Mouse (Mus musculus): ENCODE data around the gene Zfp369. TPM values are rescaled to one million over a fixed set of nuclear protein-coding genes. Genes with fewer than 3 reads are reported as not detected.
A peak's percentile ranks its signal among the peaks of the same experiment; 100 is the strongest.

The Zfp369 gene
- 16.4 and 18.0 TPM in 2 replicates for polyA plus RNA-seq (2015; fragmentation: Nextera tagmentation; extraction: Ambion mirVana)

DNA sequence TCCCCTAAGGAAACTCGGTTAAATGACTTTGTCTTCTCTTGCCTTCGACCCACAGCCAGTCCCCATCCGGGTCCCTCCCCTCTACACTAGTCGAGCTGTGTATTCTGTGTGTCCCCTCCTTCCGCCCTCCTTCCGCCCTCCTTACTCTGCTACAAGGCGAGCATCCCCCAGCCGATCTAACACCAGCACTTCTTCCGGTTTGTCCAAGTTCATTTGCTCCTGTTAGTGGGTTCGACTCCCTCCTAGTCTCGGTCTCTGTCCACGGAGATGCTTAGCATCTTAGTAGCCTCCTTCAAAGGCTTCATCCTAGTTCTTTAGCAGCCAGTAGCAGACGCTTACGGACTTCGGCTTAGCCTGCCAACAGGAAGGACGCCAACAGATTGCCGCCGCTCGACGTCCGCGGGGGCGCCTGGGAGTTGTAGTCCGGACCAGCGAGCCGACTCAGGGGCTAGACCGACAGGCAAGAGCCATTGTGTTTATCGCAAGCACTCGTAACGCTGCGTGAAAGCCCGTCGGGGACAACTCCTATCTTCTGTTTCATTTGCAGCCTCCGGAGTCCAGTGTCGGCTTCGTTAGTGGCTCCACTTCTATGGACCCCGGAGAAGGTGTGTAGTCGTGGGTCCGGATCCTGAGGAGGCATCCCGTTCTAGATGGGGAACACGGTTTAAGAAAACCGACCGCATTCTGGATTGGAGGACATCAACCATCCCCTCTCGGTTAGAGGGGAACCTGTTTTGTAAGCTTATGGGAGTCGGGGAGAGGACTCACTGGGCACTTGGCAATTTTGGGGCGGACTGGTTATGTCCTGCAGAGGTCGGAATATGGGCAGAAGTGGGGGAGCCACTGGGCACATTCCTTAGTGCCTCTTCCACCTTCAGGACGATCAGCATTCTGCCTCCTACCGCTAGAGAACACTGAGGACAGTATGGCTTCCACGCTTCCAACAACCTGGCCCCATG, at the start of gene Zfp369:
Gene Zfp369 (plus strand): TSS at position 432 of the 959 bp plus-strand sequence.
- peak within 1 kb of the TSS; percentile 77 for H3K9ac ChIP-seq
- ATAC-seq (ENCODE audit: insufficient number of reproducible peaks, insufficient read depth, low FRiP score, low TSS enrichment, low read depth) = peak; percentile 99
- peak within 1 kb of the TSS; percentile 80 for H3K27ac ChIP-seq
- H3K4me2 ChIP-seq = peak within 1 kb of the TSS; percentile 63
- WGBS = under 1% methylated on average over 50 of the region's 50 CpGs
- H3K27me3 ChIP-seq = no peaks in the 10 kb centered on the region
- peaks cover 51% of the 10 kb centered on the region for H3K36me3 ChIP-seq
- H3K4me3 ChIP-seq = peak within 1 kb of the TSS; percentile 65
- peaks cover 28% of the 10 kb centered on the region for H3K9me3 ChIP-seq
- H3K4me1 ChIP-seq = no peaks in the 10 kb centered on the region

DNA sequence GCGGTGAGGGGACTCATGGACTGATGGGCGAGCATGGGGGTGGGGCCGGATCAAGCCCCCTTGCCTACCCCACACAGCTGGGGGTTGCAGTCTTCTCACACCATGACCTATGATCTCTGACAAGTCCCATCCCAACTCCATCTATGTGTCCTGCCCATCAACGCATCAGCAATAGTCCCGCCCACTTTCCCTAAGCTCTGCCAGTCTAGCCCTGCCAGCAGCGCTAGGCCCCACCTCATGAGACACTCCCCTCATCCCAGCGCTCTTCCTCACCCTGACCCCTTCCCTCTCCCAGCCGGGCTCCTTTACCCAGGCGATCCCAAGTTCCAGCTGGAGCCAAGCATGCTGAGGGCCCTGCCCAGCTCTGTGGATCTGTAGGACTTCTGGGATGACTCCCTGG, 41.4 kb upstream of the Zfp369 start:
- no peak overlapping the region for H3K4me2 ChIP-seq
- no peak overlapping the region for H3K4me3 ChIP-seq
- ATAC-seq (ENCODE audit: insufficient number of reproducible peaks, insufficient read depth, low FRiP score, low TSS enrichment, low read depth) = no peak
- WGBS = 74% methylated on average over 9 of the region's 9 CpGs
- peaks cover 10% of the 10 kb centered on the region for H3K9me3 ChIP-seq
- no peak overlapping the region for H3K9ac ChIP-seq
- H3K27ac ChIP-seq = no peak overlapping the region
- no peaks in the 10 kb centered on the region for H3K36me3 ChIP-seq
- peaks cover 9% of the 10 kb centered on the region for H3K4me1 ChIP-seq
- no peaks in the 10 kb centered on the region for H3K27me3 ChIP-seq

DNA sequence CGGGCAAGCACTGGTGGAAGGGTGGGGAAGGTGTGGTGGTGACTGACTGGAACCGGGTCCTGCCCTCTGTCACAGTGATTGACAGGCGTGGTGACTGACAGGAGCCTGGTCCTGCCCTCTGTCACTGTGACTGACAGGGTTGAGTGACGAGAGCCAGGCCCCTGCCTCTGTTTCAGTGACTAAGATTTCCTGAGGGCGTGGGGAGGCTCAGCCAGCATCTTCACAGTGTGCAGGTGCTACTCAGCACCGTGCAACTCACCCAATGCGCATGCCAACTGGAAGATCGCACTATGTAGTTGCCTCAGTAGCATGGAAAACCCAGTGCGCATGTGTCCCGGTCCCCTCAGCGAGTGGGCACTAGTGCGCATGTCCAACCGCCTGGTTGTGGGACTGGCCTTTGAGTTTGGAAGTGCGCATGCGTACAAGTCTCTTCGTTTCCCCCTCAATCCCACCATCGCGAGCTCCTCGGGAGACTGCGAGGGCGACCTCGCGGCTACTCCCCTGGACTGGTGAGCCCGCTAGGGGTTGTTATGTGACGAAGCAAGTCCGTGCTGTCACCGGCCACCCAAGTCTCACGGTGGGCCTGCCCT, 38.0 kb upstream of the Zfp369 start:
- peak; percentile 91 for ATAC-seq (ENCODE audit: insufficient number of reproducible peaks, insufficient read depth, low FRiP score, low TSS enrichment, low read depth)
- peak overlapping the region; percentile 80 for H3K9ac ChIP-seq
- peaks cover 8% of the 10 kb centered on the region for H3K36me3 ChIP-seq
- peak overlapping the region; percentile 95 for H3K27ac ChIP-seq
- 1% methylated on average over 28 of the region's 28 CpGs for WGBS
- H3K4me1 ChIP-seq = peaks cover 12% of the 10 kb centered on the region
- H3K27me3 ChIP-seq = no peaks in the 10 kb centered on the region
- H3K9me3 ChIP-seq = peaks cover 26% of the 10 kb centered on the region
- peak overlapping the region; percentile 80 for H3K4me3 ChIP-seq
- H3K4me2 ChIP-seq = peak overlapping the region; percentile 96

DNA sequence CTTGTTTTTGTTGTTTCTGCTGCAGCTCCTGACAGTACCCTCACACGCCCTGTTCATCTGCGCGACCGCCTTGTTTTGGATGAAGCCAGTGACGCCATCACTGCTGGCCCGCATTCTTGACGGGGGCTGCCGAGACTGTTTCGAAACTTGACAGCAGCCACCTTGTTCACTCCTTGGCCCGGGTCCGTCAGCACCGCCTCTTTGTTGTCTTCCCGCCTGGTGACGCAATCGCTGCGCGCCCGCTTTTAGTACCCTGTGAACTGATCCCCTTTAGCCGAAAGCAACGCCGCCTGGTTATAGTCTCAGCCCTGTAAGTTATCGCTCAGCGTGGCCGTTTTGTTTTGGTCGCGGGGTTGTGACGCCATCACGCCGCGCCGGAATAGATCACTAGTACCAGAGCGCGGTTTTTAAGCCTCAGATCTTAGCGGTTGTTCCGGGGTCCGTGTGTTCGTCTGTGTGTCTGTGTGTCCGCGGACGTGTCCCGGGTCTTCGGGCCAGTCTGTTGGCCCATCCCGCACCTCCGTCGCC, 37.5 kb upstream of the Zfp369 start:
- ATAC-seq (ENCODE audit: insufficient number of reproducible peaks, insufficient read depth, low FRiP score, low TSS enrichment, low read depth) = peak; percentile 83

DNA sequence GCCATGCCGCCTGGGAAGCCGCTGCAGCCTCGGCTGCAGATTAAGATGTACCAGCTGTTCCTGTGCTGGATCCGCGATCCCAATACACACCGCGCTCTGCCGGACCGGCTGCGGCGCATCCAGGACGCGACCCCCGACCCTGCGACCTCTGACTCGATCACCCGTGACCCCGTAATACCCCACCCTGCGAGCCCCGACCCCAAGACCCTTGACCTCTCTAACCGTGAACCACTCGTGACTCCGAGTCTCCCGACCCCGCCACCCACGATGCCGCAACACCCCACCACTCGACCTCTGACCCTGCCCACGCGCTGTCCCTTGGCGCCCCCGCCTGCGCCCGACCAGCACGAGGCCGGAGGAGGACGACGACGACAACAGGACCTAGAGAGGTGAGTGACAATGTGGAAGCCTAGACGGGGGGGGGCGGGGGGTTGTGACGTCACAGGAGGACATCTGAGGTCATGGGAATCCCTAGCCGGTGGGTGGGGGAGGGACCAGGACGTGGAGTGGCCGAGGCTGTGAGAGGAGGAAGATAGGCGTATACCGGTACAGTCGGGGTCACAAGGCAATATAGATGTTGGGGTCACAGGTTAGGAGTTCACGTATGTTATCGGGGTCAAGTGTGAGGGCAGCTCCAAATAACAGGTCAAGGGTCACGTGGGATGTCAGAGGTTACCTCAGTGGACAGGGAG, 36.8 kb upstream of the Zfp369 start:
- no peaks in the 10 kb centered on the region for H3K27me3 ChIP-seq
- 3% methylated on average over 50 of the region's 51 CpGs for WGBS
- peak overlapping the region; percentile 96 for H3K4me2 ChIP-seq
- H3K4me3 ChIP-seq = peak overlapping the region; percentile 80
- H3K9me3 ChIP-seq = peaks cover 33% of the 10 kb centered on the region
- peaks cover 12% of the 10 kb centered on the region for H3K4me1 ChIP-seq
- H3K27ac ChIP-seq = peak overlapping the region; percentile 95
- peaks cover 15% of the 10 kb centered on the region for H3K36me3 ChIP-seq
- H3K9ac ChIP-seq = peak overlapping the region; percentile 80
- 0 out of 2 replicates have a peak, but pooled peaks have one; percentile 4 for ATAC-seq (ENCODE audit: insufficient number of reproducible peaks, insufficient read depth, low FRiP score, low TSS enrichment, low read depth)

More for the DNA sequence above, 37.5 kb upstream of the Zfp369 start:
- peaks cover 13% of the 10 kb centered on the region for H3K36me3 ChIP-seq
- peak overlapping the region; percentile 96 for H3K4me2 ChIP-seq
- WGBS = under 1% methylated on average over 45 of the region's 45 CpGs
- peak overlapping the region; percentile 95 for H3K27ac ChIP-seq
- peak overlapping the region; percentile 80 for H3K4me3 ChIP-seq
- H3K4me1 ChIP-seq = peaks cover 12% of the 10 kb centered on the region
- H3K27me3 ChIP-seq = no peaks in the 10 kb centered on the region
- H3K9ac ChIP-seq = peak overlapping the region; percentile 80
- peaks cover 31% of the 10 kb centered on the region for H3K9me3 ChIP-seq

DNA sequence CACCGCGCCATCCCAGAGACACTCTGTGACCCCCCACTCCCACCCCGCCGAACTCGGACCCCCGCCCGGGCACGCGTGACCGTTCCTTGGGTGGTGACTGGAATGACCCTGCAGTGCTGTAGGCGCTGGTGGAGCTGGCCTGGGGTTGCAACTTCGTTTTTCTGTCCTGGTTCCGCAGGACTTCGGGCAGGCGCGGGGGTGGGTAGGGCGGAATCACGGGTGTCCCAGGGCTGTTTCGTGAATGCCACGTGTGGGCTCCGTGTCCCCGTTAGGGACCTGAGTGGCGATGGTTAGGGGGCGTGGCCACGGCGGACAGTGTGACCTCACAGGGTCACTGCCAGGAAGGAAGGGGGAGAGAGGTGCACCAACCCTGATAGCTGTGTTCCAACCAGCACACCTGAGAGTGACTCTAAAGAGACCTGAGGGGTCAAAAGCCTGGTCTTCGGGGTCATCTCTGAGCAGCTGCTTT, 36.3 kb upstream of the Zfp369 start:
- WGBS = 38% methylated on average over 27 of the region's 27 CpGs
- ATAC-seq (ENCODE audit: insufficient number of reproducible peaks, insufficient read depth, low FRiP score, low TSS enrichment, low read depth) = no peak
- H3K36me3 ChIP-seq = peaks cover 16% of the 10 kb centered on the region

DNA sequence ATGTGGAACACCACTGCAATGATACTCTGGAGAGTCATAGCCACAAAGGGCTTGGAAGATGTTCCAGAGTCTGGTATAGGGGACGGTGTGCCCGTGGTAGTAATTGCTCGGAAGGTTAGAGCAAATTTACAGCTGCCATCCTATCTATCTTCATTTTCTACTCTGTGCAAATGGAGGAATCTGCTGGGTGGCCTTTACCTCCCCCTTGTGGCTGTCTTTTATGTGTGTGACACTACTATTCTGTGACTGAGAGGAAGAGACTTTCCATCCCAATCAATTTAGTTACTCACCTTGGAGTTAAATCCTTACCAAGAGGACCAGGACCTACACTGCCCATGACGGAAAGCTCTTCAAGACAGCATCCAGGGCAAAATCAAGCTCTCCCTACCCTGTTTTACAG, 35.3 kb upstream of the Zfp369 start:
- Histone ChIP-seq H3K36me3 (peaks cover 24% of the 10 kb centered on the region), H3K9me3 (peaks cover 36% of the 10 kb centered on the region), H3K9ac (no peak overlapping the region), H3K4me2 (no peak overlapping the region), H3K27ac (no peak overlapping the region), H3K4me3 (no peak overlapping the region), H3K27me3 (no peaks in the 10 kb centered on the region), H3K4me1 (peaks cover 12% of the 10 kb centered on the region)
- WGBS = 93% methylated on average over 4 of the region's 4 CpGs
- no peak for ATAC-seq (ENCODE audit: insufficient number of reproducible peaks, insufficient read depth, low FRiP score, low TSS enrichment, low read depth)

More for the DNA sequence above, 36.3 kb upstream of the Zfp369 start:
- peak overlapping the region; percentile 96 for H3K4me2 ChIP-seq
- peak overlapping the region; percentile 80 for H3K9ac ChIP-seq
- no peak overlapping the region for H3K27ac ChIP-seq
- H3K27me3 ChIP-seq = no peaks in the 10 kb centered on the region
- peaks cover 32% of the 10 kb centered on the region for H3K9me3 ChIP-seq
- H3K4me1 ChIP-seq = peaks cover 12% of the 10 kb centered on the region
- H3K4me3 ChIP-seq = peak overlapping the region; percentile 80

DNA sequence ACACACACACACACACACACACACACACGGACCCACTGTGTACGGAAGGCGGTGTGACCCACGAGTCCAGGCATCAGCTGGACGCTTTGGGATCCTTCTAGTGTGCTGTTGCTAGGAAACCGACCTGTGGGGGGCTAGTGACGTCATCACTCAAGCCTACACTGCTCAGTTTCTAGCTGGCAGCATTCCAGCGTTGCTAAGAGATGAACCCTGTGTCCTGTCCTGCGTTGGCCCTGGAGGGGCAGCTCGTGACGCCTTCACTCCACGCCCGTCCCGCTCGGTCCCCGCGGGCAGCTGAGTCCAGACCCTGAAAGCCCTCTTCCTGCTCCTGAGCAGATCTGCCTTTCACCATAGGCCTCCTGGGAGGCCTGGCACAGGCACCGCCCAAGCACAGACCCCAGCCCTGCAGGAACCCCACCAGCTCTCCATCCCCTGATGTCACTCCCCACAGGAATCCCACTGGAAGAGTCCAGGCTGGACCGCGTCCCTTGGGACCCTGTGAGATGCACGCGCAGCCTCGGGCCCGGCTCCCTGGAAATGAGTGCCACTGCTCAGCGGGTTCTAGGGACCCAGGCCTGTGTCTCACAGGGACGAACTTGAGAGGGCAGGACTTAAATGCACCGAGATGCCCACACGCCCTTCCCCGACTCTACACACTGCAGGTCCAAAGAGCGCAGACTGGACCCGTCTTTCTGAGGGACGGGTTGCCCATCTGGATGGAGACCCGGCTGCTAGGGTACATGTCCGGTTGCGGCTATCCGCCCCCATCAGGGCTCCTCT, 20.2 kb upstream of the Zfp369 start:
- H3K4me2 ChIP-seq = peak overlapping the region; percentile 38
- WGBS = 33% methylated on average over 36 of the region's 36 CpGs

DNA sequence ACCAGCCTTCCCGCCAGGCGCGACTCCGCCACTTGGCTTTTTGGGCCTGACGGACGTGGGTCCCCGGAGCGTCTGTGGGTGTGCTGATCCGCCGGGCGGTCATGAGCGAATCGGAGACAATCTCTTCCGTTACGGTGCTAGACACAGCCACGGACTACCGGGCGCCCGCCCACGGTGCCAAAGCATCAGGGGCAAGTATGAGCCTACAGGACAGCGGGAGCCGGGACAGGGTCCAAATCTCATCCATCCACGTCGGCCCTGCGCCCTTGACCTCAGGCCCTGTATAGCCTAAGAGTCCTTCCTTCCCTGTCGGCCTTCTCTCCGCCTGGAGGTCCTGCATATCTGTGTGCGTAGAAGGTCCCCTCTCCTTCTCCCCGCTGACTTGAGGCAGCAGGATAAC, 19.4 kb upstream of the Zfp369 start, which contains the start of gene Gm10775:
Gene Gm10775 (plus strand): TSS at position 301 of the 400 bp plus-strand sequence.
- WGBS = 42% methylated on average over 27 of the region's 29 CpGs
- ATAC-seq (ENCODE audit: insufficient number of reproducible peaks, insufficient read depth, low FRiP score, low TSS enrichment, low read depth) = no peak

More for the DNA sequence above, 20.2 kb upstream of the Zfp369 start:
- Histone ChIP-seq H3K27ac (no peak overlapping the region), H3K9me3 (peaks cover 62% of the 10 kb centered on the region), H3K4me1 (no peaks in the 10 kb centered on the region), H3K4me3 (peak overlapping the region; percentile 9; the same call in 1 of the 2 replicates), H3K27me3 (peaks cover 14% of the 10 kb centered on the region), H3K36me3 (peaks cover 47% of the 10 kb centered on the region), H3K9ac (no peak overlapping the region)
- ATAC-seq (ENCODE audit: insufficient number of reproducible peaks, insufficient read depth, low FRiP score, low TSS enrichment, low read depth) = peak; percentile 41; the same call in 1 of the 2 replicates

DNA sequence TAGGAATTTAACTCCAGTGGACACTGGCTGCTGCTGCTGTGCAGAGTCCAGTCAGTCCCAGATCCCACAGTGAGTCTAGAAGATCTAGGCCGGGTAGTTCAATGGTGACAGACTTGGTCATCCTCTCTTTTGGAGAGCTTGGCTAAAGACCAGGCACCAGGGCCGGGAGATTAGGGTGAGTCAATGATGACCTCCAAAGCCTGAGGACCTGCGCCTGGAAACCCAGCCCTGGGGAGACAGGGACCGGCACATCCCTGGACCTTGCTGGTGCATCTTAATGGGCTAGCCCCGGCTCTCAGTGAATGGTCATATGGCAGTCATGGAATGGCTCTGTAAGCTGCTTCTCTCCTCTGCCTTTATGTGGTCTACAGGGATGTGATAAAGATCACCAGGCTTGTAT, 16.5 kb upstream of the Zfp369 start:
- H3K4me2 ChIP-seq = no peak overlapping the region
- peaks cover 89% of the 10 kb centered on the region for H3K9me3 ChIP-seq
- no peaks in the 10 kb centered on the region for H3K4me1 ChIP-seq
- H3K9ac ChIP-seq = no peak overlapping the region
- no peak for ATAC-seq (ENCODE audit: insufficient number of reproducible peaks, insufficient read depth, low FRiP score, low TSS enrichment, low read depth)
- H3K27ac ChIP-seq = no peak overlapping the region
- 96% methylated on average over 5 of the region's 5 CpGs for WGBS
- H3K27me3 ChIP-seq = peaks cover 14% of the 10 kb centered on the region
- H3K4me3 ChIP-seq = no peak overlapping the region
- peaks cover 65% of the 10 kb centered on the region for H3K36me3 ChIP-seq

More for the DNA sequence above, 19.4 kb upstream of the Zfp369 start, which contains the start of gene Gm10775:
- Histone ChIP-seq H3K4me1 (no peaks in the 10 kb centered on the region), H3K27ac (no peak within 1 kb of the TSS), H3K36me3 (peaks cover 56% of the 10 kb centered on the region), H3K4me2 (peak within 1 kb of the TSS; percentile 38), H3K9ac (no peak within 1 kb of the TSS), H3K4me3 (peak within 1 kb of the TSS; percentile 9; the same call in 1 of the 2 replicates), H3K27me3 (peaks cover 14% of the 10 kb centered on the region), H3K9me3 (peaks cover 70% of the 10 kb centered on the region)

Data from embryonic facial prominence, embryonic 13.5 days (tissue).